Mouse (Mus musculus) splenic B cell, adult 2 months (primary cell): ENCODE data around the gene Wdr45b.
"Not testable (repeated sequence)": the region's sequence is repeated elsewhere in the genome, so short reads cannot be mapped to it uniquely, and the experiment has no call there.

Experiments used
- DNase-seq: peaks from one replicate; pipeline ENCODE4 v3.0.0-alpha.2; 2011; ENCODE audit warnings: low read depth, low spot score
- H3K27me3 ChIP-seq: 2 replicates; pipeline ENCODE4 v1.6.1; 2012; ENCODE audit warnings: mild to moderate bottlenecking, low read length, moderate library complexity, mixed read lengths; ENCODE audit not compliant: control insufficient read depth, poor library complexity, insufficient read depth, severe bottlenecking
- H3K36me3 ChIP-seq: 2 replicates; pipeline ENCODE4 v1.6.1; 2012; ENCODE audit warnings: mild to moderate bottlenecking, low read length, moderate library complexity, mixed read lengths; ENCODE audit not compliant: control insufficient read depth, poor library complexity, insufficient read depth, severe bottlenecking

Wdr45b gene

DNA sequence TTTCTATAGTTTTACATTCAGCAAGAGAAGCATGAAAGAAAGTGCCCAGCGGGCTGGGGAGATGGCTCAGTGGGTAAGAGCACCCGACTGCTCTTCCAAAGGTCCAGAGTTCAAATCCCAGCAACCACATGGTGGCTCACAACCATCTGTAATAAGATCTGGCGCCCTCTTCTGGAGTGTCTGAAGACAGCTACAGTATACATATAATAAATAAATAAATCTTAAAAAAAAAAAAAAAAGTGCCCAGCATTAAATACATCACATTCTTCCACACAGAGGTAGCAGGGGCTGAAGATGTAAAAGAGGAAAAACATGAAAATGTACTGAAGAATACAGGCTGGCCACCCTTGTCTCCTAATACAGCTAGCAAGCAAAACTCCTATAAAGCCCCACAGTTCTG lies 5.5 kb downstream of the Wdr45b start:
- H3K27me3 ChIP-seq, H3K36me3 ChIP-seq, DNase-seq: not testable (repeated sequence)

DNA sequence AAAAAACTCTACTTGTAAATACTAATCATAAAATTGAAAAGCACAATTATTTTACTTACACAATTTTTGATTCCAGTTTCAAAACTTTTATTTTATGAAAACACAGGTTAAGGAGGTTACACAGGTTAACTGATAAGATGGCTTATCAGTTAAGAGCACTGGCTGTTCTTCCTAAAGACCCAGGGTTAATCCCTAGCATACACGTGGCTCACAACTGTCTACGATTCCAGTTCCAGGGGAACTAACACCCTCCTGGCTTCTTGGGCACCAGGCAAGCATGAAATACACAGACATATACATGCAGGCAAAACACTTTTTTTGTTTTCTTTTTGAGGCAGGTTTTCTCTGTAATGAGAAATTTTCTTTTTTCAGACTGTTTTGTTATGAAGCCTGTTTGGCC lies 6.1 kb downstream of the Wdr45b start:
- DNase-seq: no peak
- H3K36me3 ChIP-seq: peaks cover 2% of the 10 kb centered on the region; the same call in 1 of the 2 replicates
- no peaks in the 10 kb centered on the region for H3K27me3 ChIP-seq

DNA sequence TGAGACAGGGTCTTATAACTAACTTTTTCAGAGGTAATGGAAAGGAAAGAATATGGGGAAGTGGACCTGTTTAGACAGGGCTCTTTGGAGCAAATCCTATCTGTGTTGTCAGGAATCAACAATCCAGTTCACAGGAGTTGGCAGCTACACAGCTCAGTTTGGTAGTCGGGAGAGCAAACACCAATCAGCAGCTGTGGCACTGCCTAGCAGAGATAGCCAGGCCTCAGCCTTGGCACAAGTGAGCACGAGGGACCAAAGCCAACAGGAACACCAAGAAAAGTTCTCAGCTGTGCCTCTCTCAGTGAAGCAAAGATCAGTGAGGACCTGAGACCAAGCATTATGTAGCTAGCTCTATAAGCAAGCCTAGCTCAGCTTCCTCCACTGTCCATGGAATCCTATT lies 7.2 kb downstream of the Wdr45b start:
- DNase-seq: no peak

DNA sequence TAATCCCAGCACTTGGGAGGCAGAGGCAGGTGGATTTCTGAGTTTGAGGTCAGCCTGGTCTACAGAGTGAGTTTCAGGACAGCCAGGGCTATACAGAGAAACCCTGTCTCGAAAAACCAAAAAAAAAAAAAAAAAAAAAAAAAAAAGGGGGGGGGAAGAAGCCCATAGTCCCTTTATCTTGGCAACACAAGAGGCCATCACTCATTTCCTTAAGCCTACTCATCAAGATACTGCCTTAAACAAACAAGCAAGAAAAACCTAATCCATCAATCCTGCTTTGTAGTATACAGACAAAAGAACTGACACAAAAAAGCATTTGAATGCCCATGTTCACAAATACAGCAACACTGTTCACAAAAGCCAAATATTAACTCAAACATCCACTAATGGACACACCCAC lies 11.8 kb downstream of the Wdr45b start:
- H3K27me3 ChIP-seq, DNase-seq, H3K36me3 ChIP-seq: not testable (repeated sequence)

More for the DNA sequence above, 7.2 kb downstream of the Wdr45b start:
- Histone ChIP-seq H3K27me3 (no peaks in the 10 kb centered on the region), H3K36me3 (peaks cover 2% of the 10 kb centered on the region; the same call in 1 of the 2 replicates)

DNA sequence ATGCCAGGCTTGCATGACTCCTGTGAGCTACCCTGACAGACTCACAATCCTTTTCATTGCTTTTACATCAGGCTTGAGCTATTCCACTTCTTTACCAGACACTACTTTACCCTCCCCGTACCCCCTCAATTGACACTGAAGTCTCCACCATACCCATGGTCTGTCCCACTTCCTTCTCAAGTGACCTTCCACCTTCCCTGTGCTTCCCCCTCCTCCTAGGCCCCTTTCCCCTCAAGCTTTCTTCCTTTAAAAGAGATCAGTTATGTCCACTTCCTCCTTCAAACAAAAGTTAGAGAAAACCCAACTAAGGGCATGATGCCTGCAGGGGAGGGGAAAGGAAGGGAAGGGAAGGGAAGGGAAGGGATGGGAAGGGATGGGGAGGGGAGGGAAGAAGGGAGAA lies 14.0 kb downstream of the Wdr45b start:
- H3K36me3 ChIP-seq: peaks cover 10% of the 10 kb centered on the region
- no peak for DNase-seq
- H3K27me3 ChIP-seq: no peaks in the 10 kb centered on the region

DNA sequence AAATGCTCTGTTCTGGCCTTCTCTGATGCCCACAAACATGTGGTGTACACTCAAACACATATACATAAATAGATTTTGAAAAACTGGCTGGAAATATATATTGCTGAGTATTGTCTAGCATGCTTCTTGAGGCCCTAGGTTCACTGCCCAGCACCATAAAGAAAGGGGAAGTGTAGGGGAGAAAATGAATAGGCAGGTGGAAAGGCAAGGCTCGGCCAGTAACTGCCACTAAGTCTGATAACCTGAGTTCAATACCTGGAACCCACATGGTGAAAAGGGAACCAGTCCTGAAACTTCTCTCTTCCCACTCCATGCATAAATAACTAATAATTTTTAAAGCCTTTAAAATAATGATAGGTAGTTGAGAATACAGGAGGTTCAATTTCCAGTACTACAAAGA lies 14.6 kb downstream of the Wdr45b start:
- DNase-seq: peak; percentile 9
- Histone ChIP-seq H3K27me3 (no peaks in the 10 kb centered on the region), H3K36me3 (peaks cover 10% of the 10 kb centered on the region)

DNA sequence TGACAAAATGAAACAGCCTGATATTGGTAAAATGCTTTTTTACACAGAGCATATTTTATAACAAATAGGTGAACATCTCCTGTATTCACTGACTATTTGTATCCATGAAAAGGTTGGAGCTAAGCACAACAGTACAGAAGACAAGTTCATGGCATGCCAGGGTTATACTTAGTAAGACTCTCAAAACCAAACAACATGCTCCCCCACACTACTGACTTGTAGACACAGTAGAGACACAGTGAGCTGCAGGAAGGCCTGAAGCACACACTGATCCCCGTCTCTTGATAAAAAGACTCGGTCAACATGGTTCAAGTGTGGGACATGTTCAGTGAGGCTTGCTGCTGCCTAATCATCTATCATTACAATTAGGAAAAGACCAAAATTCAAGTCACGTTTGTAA lies 22.6 kb downstream of the Wdr45b start:
- Histone ChIP-seq H3K36me3 (peaks cover 14% of the 10 kb centered on the region), H3K27me3 (no peaks in the 10 kb centered on the region)
- DNase-seq: no peak

DNA sequence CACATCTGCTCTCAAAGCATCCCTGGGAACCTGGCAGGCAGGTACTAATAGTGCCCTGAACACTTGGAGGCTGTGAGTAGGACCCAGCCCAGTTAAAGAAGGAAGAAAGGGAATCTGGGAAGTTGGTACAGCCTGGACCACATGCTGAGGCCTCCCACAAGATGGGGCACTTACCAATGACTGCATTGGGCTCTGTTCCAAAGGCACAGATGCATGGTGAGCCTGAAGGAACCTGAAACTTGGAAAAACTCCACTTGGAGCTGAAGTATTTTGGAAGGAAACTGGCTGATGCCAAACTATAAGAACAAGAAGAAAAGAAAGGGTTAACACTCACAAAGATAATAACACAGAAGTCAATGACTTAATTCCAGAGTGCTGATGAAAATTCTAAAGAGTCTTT lies 25.6 kb downstream of the Wdr45b start:
- no peaks in the 10 kb centered on the region for H3K27me3 ChIP-seq
- H3K36me3 ChIP-seq: peaks cover 10% of the 10 kb centered on the region; the same call in 1 of the 2 replicates
- DNase-seq: no peak

DNA sequence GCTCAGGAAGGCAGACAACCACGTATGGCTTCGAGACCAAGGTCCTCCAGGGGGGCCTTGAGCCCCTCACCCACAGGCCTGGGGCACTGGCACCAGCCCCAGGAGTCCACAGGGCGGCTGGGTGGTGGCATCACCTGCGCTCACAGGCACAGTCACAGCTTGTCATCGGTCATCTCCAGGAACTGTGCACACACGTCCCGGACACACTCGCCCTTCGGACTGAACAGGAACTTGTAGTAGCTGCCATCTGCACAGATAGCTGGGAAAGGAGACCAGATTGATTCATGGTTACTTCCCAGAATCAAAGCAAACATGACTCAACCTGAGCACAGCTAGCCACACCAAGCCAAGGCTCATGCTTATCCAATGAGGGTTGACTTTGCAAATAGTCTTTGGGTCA lies 26.0 kb downstream of the Wdr45b start:
- Histone ChIP-seq H3K36me3 (peaks cover 10% of the 10 kb centered on the region; the same call in 1 of the 2 replicates), H3K27me3 (no peaks in the 10 kb centered on the region)
- DNase-seq: no peak

DNA sequence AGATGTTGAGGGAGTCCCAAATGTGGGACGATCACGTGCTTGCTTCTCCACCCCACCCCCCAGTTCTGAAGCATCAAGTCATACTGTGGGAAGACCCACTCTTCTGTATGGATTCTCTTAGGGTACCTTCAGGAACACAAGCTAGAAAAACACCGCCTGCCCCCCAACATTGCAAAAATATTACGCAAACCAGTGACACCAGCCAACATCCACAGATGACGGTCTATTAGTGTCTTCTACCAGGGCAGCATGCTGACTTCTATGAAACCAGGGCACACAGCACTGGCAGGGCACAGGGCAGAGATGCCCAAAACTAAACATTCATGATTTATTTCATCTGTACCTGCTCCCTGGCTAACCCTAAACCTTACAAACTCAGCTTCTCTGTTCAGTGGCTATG lies 27.6 kb downstream of the Wdr45b start:
- DNase-seq: no peak
- Histone ChIP-seq H3K36me3 (peaks cover 10% of the 10 kb centered on the region; the same call in 1 of the 2 replicates), H3K27me3 (no peaks in the 10 kb centered on the region)

DNA sequence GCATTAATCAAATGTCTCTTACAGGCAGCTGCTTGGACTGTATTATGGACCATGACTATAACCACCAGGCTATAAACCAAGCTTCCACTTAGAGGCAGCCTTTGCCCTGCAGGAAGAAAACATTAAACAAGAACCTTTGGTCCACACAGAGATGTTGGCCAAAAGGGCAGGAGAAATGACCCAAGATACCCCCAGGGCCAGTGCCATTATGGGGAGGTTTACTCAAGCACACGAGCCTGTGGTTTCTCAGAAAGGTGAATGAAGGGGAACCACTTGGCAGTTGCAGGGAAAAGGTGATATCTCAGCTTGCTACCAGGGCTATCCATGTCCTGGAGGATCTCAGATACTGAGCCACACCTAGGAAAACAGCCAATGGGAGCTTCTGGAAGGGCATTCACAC lies 28.2 kb downstream of the Wdr45b start:
- no peaks in the 10 kb centered on the region for H3K27me3 ChIP-seq
- no peak for DNase-seq
- peaks cover 10% of the 10 kb centered on the region; the same call in 1 of the 2 replicates for H3K36me3 ChIP-seq

DNA sequence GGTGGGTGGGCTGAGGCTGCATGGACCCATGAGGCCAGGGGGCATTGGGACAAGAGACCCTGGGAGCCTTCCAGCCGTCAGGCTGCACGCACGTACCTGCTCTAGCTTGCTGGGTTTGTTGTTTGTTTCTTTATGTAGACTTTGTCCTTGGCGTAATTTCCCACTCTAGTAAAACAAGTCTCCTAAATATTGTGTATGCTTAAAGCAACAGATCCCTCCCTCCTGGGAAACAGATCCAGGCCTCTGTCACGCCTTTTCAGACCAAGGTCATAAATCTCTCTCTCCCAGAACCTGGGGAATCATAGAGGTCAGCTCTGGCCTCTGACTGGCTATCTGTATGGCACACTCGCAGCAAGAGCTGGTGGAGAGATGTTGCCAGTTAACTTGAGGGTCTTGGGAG lies 46.5 kb downstream of the Wdr45b start:
- H3K36me3 ChIP-seq, H3K27me3 ChIP-seq, DNase-seq: not testable (repeated sequence)

DNA sequence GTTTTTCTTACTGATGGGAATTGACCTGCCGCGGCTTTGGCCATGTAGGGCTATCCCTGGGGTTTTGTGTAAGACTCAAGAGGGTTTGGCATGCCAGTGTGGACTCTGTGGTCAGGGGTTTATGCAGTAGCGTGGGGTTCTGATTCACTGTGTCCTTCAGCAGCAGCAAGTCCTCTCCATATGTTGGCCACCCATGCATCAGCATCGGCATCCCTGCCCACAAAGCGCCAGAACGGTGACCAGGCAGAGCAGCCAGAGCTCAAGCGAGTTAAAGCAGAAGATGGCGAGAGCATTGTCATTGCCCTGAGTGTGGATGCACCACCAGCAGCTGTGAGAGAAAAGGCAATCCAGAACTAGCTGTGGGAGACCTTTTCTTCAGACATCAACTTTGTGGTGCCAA lies 47.6 kb downstream of the Wdr45b start:
- Histone ChIP-seq H3K27me3 (no peaks in the 10 kb centered on the region), H3K36me3 (no peaks in the 10 kb centered on the region)
- no peak for DNase-seq

DNA sequence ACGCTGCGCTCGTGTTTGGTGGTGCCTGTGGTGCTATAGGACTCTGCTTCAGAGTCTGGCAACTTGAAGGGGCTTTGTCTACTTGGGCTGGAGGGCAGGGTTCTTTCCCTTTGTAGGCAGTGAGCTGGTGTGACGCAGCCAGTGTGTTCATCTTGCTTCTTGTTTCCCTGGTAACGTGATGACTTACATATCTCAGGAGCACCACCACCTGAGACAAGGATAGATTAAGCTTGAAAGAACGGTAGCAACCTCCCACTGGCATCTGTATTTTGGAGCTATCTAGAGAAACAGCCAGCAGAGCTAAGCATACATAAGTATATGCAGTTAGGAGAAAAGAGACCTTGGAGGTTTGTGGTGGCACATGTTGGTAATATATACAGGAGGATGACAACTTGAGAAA lies 48.9 kb downstream of the Wdr45b start:
- DNase-seq: no peak
- Histone ChIP-seq H3K27me3 (no peaks in the 10 kb centered on the region), H3K36me3 (peaks cover 1% of the 10 kb centered on the region; the same call in 1 of the 2 replicates)

DNA sequence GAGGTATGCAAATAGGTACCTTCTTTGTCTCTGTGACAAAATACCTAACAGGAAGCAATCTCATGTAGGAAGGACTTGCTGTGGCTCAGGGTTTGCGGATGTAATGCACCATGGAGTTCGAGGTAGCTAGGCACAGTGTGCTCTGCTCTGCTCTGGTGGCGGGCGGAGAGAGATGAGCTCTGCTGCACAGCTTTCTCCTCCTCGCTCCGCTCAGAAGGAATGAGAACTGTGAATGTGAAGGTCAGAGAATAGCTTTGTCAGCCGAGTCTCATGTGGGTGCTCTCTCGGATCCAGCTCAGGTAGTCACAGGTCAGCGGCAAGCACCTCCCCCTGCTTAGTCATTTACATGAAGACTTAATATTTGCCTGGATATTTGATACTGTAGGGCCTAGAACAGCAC lies 54.0 kb downstream of the Wdr45b start:
- Histone ChIP-seq H3K27me3 (no peaks in the 10 kb centered on the region), H3K36me3 (peaks cover 4% of the 10 kb centered on the region; the same call in 1 of the 2 replicates)
- no peak for DNase-seq

DNA sequence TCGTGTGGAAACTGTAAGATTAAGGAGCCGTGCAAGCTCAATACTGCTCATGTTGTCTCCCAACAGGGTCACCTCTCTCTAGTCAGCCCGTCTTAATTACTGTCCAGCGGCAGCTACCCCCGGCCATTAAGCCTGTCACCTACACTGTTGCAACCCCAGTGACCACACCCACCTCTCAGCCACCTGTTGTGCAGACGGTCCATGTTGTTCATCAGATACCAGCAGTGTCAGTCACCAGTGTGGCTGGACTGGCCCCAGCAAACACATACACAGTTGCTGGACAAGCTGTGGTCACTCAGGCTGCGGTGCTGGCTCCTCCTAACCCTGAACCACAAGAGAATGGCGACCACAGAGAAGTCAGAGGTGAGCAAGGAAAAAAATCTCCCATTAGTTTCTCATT lies 55.8 kb downstream of the Wdr45b start:
- Histone ChIP-seq H3K36me3 (peaks cover 7% of the 10 kb centered on the region), H3K27me3 (no peaks in the 10 kb centered on the region)
- no peak for DNase-seq
